Mouse (Mus musculus): ENCODE measurements around the gene Sarm1. TPM values are rescaled to one million over a fixed set of nuclear protein-coding genes. Genes with fewer than 3 reads are reported as not detected.

Gene Sarm1
- polyA plus RNA-seq (2012) = 0.01 TPM in 1 of 2 replicates, not detected in the other

DNA sequence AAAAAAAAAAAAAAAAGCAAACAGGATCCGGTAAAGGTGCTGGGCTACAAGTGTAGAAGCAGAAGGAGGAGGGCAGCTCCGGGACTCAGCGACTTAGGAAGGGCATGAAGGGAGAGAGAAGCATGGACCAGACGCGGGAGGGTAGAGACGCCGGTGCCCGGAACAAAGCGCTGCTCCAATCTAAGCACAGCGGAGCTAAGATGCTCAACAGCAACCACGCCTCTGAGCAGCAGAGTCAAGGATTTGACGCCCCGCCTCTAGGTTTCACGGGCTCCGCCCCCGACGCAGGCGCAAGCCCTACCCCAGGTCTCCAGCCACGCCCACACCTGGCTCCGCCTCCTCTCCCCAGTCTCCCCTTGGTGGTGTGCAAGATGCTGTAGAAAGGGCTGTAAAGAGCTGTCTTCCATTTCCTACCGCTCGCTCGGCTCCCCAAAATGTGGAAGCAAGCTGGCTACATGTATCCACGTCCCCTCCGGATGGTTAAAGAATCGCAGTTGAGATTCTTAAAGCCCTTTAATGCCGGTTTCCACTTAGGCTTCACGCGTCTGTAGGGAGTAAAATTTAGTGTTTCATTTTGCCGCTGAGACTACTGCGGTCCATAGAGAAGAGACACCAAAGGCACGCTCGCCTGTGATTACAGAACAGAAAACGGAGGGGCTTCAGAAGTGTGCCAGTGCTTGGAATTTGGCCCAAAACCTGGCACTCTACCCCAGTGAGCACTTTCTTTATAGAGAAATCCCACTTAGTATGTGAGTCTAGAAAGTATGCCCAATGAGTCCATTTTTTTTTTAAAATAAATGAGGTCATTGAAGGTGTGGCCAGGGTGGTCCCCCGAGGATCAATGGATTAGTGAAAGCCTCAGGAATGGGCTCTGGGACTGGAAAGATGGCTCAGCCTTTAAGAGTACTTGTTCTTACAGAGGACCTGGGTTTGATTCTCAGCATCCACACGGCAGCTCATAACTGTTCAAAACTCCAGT lies at the start of gene Sarm1:
Gene Sarm1, minus strand, starts transcription at position 211 of the 979 bp plus-strand sequence.
- no peak for TF ChIP-seq GATA1 (IDR thresholded peaks at IDR 0.05; ENCODE audit: low read length)

- TF ChIP-seq GATA1 (IDR thresholded peaks at IDR 0.05; ENCODE audit: low read length) = no peak
Measured at GRCm38 (mm10) chr11:78545181-78545580, 47.6 kb upstream of the Sarm1 start.

- no peak for TF ChIP-seq GATA1 (IDR thresholded peaks at IDR 0.05; ENCODE audit: low read length)
Measured at GRCm38 (mm10) chr11:78544449-78545111, 47.0 kb upstream of the Sarm1 start.

DNA sequence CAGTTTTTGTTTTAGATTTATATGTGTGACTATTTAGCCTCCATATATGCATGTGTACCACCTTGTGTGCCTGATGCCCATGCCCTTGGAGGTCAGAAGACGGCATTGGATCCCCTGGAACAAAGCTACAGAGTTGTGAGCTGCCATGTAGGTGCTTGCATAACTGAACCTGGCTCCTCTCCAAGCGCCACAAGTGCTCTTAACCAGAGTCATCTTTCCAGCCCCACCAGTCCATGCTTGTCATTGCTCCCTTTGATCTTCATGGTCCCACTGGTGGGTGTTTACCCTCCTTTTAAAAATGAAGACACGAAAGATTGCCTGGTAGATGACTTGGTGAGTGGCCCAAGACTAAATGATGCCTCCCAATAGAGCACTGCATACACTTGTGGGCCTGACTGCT lies 42.8 kb upstream of the Sarm1 start:
- no peak for TF ChIP-seq GATA1 (IDR thresholded peaks at IDR 0.05; ENCODE audit: low read length)

DNA sequence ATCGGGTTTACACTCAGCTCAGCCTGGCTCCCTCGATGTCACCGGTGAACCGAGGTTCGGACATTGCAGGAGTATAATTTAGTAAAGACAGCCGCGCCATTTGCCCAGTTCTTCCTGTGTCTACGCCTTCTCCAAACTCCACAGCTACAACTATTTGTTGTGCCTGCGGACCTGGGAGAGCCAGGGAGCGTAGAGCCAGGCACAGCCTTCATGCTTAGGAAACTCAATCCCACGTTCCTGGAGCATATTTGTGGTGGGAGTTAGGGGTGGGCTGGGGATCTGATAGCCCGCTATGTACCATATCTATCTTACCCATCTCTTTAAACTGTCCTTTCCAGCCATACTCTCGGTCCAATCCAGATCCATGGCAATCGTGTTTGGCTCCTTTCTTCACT lies 39.1 kb upstream of the Sarm1 start:
- TF ChIP-seq GATA1 (IDR thresholded peaks at IDR 0.05; ENCODE audit: low read length) = no peak

DNA sequence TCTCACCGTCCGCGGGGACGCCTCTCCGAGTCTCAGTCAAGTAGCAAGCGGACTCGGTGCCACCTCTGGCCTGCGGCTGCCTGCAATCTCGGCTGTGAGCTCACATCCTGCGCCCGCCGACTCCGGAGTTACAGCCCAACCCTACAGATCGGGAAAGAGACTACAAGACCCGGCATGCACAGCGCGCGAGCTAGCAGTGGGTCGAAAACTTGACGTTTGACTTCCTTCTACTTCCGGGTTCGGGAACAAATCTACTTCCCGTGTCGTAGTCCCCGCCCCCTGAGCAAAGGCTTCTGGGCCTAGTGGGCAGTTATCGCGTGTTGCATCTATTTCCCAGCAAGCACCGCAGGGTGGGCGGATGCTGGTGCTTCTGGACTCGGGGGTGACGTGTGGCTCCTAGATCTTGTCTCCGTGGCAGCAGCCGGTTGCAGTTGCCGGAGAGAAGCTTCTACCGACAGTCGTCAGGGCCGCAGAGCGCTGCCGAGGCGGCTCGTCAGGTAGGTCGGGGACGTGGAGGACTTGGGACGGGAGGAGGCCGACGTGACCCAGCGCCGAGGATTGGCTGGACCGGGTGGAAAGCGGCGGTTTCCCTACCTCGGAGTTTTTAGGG lies 38.6 kb upstream of the Sarm1 start, which contains the start of the genes Tnfaip1 and Ift20:
Gene Tnfaip1, minus strand, starts transcription at position 253 of the 610 bp plus-strand sequence.
Gene Ift20, plus strand, starts transcription at position 282 of the 610 bp plus-strand sequence.
- TF ChIP-seq GATA1 (IDR thresholded peaks at IDR 0.05; ENCODE audit: low read length) = no peak

DNA sequence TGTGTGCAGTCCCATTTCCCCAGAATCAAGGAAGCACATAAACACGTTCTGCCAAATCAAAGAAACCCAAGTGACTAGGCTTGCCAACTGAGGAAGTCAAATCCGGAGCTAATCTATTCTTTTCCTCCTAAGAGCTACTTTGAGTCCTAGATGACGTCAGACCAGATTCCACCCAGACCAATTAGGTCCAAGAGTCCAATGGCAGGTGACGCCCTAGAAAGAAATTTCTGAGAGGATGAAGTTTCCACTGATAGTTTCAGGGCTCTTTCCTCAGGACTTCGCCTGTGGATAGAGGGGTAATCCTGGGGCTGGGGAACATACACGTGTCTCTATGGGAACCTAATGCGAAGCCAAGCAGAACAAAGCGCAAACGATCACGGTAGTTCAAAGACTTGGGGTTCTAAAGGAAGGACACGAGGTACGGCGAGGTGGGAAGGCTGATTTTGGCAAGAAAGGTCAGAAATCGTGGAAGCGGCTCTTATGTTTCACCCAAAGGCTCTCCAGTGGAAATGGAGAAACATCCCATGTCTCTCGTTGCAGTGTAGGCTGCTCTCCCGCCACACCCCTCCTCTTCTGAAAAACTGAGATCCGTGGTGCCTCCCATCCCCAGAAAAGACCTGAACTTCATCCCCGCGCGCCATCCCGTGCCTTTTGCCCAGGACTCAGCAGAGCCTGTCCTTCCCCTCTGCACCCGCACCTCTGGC lies 38.0 kb upstream of the Sarm1 start:
- TF ChIP-seq GATA1 (IDR thresholded peaks at IDR 0.05; ENCODE audit: low read length) = no peak

DNA sequence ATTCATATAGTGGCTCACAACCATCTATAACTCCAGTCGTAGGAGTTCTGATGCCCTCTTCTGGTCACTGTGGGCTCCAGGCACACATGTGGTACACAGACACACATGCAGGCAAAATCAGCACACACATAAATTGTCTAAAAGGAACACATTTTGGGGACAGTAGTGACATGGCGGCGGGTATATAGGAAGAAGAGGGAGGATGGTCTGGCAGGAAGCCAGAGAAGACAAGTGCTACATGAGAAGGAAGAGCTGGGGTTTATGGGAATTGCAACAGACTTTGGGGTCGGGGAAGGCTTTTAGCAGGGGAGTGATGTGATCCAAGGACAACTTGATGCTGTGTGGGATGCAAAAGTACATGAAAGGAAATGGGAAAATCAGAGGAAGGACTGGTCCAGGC lies 37.0 kb upstream of the Sarm1 start:
- no peak for TF ChIP-seq GATA1 (IDR thresholded peaks at IDR 0.05; ENCODE audit: low read length)

DNA sequence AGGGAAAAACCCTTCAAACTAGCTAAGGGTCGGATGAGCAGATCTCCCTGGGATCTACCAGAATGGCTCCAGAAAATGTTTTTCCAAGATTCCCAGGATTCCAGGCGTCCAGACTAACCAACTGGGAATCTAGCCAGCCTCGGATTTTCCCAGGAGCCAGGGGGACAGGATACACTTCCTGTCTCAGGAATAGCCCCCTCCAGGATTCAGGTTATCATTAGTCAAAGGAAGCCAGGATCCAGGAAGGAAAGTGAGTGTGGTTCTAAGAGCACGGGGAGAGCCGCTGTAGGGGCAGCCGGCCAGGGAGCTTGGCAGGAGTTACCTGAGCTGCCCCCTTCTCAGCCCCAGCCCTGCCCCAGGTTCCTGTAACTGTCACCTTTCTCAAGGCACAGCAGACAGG lies 33.5 kb upstream of the Sarm1 start:
- no peak for TF ChIP-seq GATA1 (IDR thresholded peaks at IDR 0.05; ENCODE audit: low read length)

DNA sequence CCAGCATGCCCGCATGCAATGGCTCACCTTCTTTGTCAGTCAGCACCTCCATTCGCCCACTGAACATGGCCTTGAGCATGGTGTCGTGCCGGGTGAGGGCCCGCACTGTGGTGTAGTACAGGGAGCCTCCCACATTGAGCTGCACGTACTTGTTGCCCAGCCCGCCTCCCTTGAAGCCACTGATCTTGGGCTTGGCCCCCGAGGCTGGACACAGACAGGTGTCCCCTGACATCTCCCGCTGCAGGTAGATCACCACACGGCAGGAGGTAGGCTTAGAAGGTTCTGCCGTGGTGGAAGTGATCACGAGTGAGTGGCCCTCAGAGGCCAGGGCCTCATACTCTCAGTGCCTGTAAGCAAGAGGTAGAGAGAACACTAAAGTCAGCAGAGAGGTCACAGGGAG lies 32.4 kb upstream of the Sarm1 start:
- TF ChIP-seq GATA1 (IDR thresholded peaks at IDR 0.05; ENCODE audit: low read length) = no peak

DNA sequence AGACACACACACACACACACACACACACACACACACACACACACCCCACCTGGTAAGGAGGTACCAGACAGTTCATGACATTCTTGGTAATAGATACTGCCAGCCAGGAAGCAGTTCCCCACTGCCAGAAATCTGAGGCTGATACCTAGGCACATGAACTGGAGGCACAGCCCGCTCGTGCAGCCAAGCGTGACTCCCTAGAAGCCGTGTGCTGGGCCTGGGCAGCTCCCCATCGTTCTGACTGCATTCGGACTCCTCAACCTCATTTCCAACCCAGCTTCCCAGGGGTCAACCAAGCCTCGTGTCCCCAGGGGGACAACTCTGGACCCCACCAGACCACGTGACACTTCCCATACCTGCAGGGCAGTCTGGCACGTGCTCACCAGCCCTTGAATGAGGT lies 31.2 kb upstream of the Sarm1 start:
- no peak for TF ChIP-seq GATA1 (IDR thresholded peaks at IDR 0.05; ENCODE audit: low read length)

- no peak for TF ChIP-seq GATA1 (IDR thresholded peaks at IDR 0.05; ENCODE audit: low read length)
Measured at GRCm38 (mm10) chr11:78524838-78525237, 27.3 kb upstream of the Sarm1 start.

DNA sequence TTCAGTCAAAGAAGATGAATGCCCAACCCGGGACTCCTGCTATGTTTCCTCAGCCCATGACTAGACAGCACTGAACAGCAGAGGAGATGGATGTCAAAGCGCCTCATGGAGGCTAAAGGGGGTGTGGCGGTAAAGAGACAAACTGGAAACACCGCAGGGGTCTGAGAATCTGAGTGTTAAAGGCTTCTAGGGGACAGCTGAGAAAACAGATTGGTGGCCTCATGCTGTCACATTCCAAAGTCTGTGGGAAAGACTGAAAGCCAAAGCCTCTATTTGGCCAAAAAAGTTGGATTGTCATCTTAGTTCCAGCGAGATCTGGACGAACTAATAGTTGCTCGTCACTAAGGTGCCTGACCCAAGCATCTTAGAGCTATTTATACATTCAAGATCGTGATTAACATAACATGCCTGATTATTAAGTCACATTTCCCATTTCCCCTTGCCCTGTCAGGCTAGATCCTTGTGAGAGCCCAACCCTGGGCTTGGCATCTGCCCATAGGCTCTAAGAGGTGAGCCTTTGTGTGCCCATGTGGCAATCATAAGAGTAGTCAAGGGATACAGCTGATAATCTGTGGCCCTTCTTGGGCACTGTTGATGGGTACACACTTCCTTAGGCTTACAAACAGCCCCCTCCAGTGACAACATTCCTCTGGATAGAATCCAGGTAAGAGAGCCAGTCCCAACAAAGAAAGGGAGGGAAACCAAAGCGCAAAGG lies 25.8 kb upstream of the Sarm1 start:
- TF ChIP-seq GATA1 (IDR thresholded peaks at IDR 0.05; ENCODE audit: low read length) = no peak

GRCm38 (mm10) chr11:78522481-78522997 lies 25.0 kb upstream of the Sarm1 start:
- no peak for TF ChIP-seq GATA1 (IDR thresholded peaks at IDR 0.05; ENCODE audit: low read length)
